Mouse (Mus musculus): ENCODE measurements at regions not wholly inside any gene's neighbourhood (a gene's known extent, or its start where the extent isn't known, plus 50 kb on each side); places are given as distances from the start of the nearest gene placed in this dataset.

DNA sequence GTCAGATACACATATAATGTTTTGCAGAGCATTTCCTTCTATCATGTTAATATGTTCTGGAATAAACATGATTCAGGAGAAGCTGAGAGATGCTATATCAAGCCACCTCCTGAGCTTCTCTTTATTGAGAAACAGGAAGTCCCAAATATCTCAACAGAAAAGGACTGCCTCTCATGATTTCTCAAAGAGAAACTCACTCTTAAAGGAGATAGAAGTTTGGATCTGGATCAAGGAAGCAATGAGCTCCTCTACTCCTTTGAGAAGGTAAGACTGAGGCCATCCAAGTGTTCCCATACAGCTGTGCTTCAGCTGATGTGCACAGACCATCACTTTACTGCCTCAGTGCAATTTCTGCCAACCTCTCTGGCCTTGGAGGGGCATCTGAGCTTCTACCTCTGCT is 213.9 kb upstream of the Hnrnpa3 start:
- Histone ChIP-seq H3K4me3 (ENCODE audit: control insufficient read depth, insufficient read depth, low read length) (no peak overlapping the region), H3K27ac (ENCODE audit: control insufficient read depth, insufficient read depth, low read length) (no peak overlapping the region), H3K4me1 (replicated peaks; ENCODE audit: control insufficient read depth, insufficient read depth, low read length) (no peaks in the 10 kb centered on the region), H3K36me3 (ENCODE audit: control insufficient read depth, insufficient read depth, low read length) (no peaks in the 10 kb centered on the region), H3K27me3 (ENCODE audit: control insufficient read depth, insufficient read depth, low read length) (no peaks in the 10 kb centered on the region)
- DNase-seq: no peak
- TF ChIP-seq POLR2A (IDR thresholded peaks at IDR 0.05; ENCODE audit: control insufficient read depth, extremely low read depth, insufficient read depth, low read length, poor library complexity): no peak
- TF ChIP-seq CTCF (IDR thresholded peaks at IDR 0.05; ENCODE audit: borderline replicate concordance, control insufficient read depth, extremely low read depth, insufficient read depth, low read length, poor library complexity): no peak

- TF ChIP-seq POLR2A (IDR thresholded peaks at IDR 0.05; ENCODE audit: control insufficient read depth, extremely low read depth, insufficient read depth, low read length, poor library complexity) (no peak), CTCF (IDR thresholded peaks at IDR 0.05; ENCODE audit: borderline replicate concordance, control insufficient read depth, extremely low read depth, insufficient read depth, low read length, poor library complexity) (no peak)
- Histone ChIP-seq H3K36me3 (ENCODE audit: control insufficient read depth, insufficient read depth, low read length) (no peaks in the 10 kb centered on the region), H3K4me1 (replicated peaks; ENCODE audit: control insufficient read depth, insufficient read depth, low read length) (no peaks in the 10 kb centered on the region), H3K27me3 (ENCODE audit: control insufficient read depth, insufficient read depth, low read length) (no peaks in the 10 kb centered on the region), H3K27ac (ENCODE audit: control insufficient read depth, insufficient read depth, low read length) (no peak overlapping the region), H3K4me3 (ENCODE audit: control insufficient read depth, insufficient read depth, low read length) (no peak overlapping the region)
- no peak for DNase-seq
- WGBS: 91% methylated on average over 7 of the region's 7 CpGs
Measured at GRCm38 (mm10) chr2:75446996-75447715, 211.9 kb upstream of the Hnrnpa3 start.

- 94% methylated on average over 5 of the region's 5 CpGs for WGBS
- Histone ChIP-seq H3K4me1 (replicated peaks; ENCODE audit: control insufficient read depth, insufficient read depth, low read length) (no peaks in the 10 kb centered on the region), H3K36me3 (ENCODE audit: control insufficient read depth, insufficient read depth, low read length) (no peaks in the 10 kb centered on the region), H3K4me3 (ENCODE audit: control insufficient read depth, insufficient read depth, low read length) (no peak overlapping the region), H3K27me3 (ENCODE audit: control insufficient read depth, insufficient read depth, low read length) (no peaks in the 10 kb centered on the region), H3K27ac (ENCODE audit: control insufficient read depth, insufficient read depth, low read length) (no peak overlapping the region)
- DNase-seq: no peak
- no peak for TF ChIP-seq POLR2A (IDR thresholded peaks at IDR 0.05; ENCODE audit: control insufficient read depth, extremely low read depth, insufficient read depth, low read length, poor library complexity)
- no peak for TF ChIP-seq CTCF (IDR thresholded peaks at IDR 0.05; ENCODE audit: borderline replicate concordance, control insufficient read depth, extremely low read depth, insufficient read depth, low read length, poor library complexity)
Measured at GRCm38 (mm10) chr2:75448221-75448620, 210.8 kb upstream of the Hnrnpa3 start.

- Histone ChIP-seq H3K27me3 (ENCODE audit: control insufficient read depth, insufficient read depth, low read length) (no peaks in the 10 kb centered on the region), H3K36me3 (ENCODE audit: control insufficient read depth, insufficient read depth, low read length) (no peaks in the 10 kb centered on the region), H3K4me3 (ENCODE audit: control insufficient read depth, insufficient read depth, low read length) (no peak overlapping the region), H3K27ac (ENCODE audit: control insufficient read depth, insufficient read depth, low read length) (no peak overlapping the region), H3K4me1 (replicated peaks; ENCODE audit: control insufficient read depth, insufficient read depth, low read length) (no peaks in the 10 kb centered on the region)
- 89% methylated on average over 8 of the region's 8 CpGs for WGBS
- no peak for TF ChIP-seq POLR2A (IDR thresholded peaks at IDR 0.05; ENCODE audit: control insufficient read depth, extremely low read depth, insufficient read depth, low read length, poor library complexity)
- no peak for TF ChIP-seq CTCF (IDR thresholded peaks at IDR 0.05; ENCODE audit: borderline replicate concordance, control insufficient read depth, extremely low read depth, insufficient read depth, low read length, poor library complexity)
- DNase-seq: no peak
Measured at GRCm38 (mm10) chr2:75451846-75452267, 207.2 kb upstream of the Hnrnpa3 start.

DNA sequence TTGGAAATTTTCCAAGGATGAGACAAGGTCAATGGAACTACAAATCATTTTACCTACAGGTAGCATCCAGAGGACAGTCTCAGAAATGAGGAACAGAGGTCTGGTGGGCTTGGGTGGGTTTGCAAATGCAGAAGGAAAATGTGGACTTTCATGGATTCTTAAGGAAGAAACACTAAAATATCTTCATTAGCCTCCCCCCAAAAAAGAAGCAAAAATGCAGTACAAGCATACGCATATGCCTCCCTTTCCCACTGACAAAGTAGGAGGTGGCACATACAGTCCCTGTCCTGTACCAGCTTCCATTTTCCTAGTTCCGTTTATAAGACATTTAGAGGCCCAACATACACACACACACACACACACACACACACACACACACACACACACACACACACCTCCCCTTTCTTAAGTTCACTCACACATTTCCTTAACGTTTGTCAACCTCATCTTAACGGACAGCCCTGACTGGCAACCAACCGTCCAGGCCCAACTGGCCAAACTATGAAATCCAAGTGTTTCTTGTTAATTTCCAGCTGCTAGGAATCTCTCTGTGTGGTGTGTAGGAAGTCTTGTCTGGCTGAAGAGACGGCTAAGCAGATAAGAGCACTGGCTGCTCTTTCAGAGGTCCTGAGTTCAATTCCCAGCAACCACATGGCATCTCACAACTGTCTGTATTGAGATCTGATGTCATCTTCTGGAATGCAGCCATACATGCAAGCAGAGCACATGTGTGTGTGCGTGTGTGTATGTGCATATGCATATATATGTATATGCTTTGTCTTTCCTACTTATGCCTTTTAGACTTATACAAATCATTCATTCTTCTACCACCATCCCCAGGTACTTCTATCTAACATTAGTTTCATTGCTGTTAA is 206.6 kb upstream of the Hnrnpa3 start:
- TF ChIP-seq POLR2A (IDR thresholded peaks at IDR 0.05; ENCODE audit: control insufficient read depth, extremely low read depth, insufficient read depth, low read length, poor library complexity) (no peak), CTCF (IDR thresholded peaks at IDR 0.05; ENCODE audit: borderline replicate concordance, control insufficient read depth, extremely low read depth, insufficient read depth, low read length, poor library complexity) (no peak)
- H3K36me3 ChIP-seq (ENCODE audit: control insufficient read depth, insufficient read depth, low read length): no peaks in the 10 kb centered on the region
- H3K27me3 ChIP-seq (ENCODE audit: control insufficient read depth, insufficient read depth, low read length): no peaks in the 10 kb centered on the region
- no peaks in the 10 kb centered on the region for H3K4me1 ChIP-seq (replicated peaks; ENCODE audit: control insufficient read depth, insufficient read depth, low read length)
- H3K4me3 ChIP-seq (ENCODE audit: control insufficient read depth, insufficient read depth, low read length): no peak overlapping the region
- WGBS: 90% methylated on average over 7 of the region's 7 CpGs
- no peak for DNase-seq
- no peak overlapping the region for H3K27ac ChIP-seq (ENCODE audit: control insufficient read depth, insufficient read depth, low read length)

- TF ChIP-seq CTCF (IDR thresholded peaks at IDR 0.05; ENCODE audit: borderline replicate concordance, control insufficient read depth, extremely low read depth, insufficient read depth, low read length, poor library complexity): no peak
- TF ChIP-seq POLR2A (IDR thresholded peaks at IDR 0.05; ENCODE audit: control insufficient read depth, extremely low read depth, insufficient read depth, low read length, poor library complexity): no peak
- Histone ChIP-seq H3K4me3 (ENCODE audit: control insufficient read depth, insufficient read depth, low read length) (no peak overlapping the region), H3K27me3 (ENCODE audit: control insufficient read depth, insufficient read depth, low read length) (no peaks in the 10 kb centered on the region), H3K4me1 (replicated peaks; ENCODE audit: control insufficient read depth, insufficient read depth, low read length) (peaks cover 4% of the 10 kb centered on the region; the same call in 1 of the 2 replicates), H3K36me3 (ENCODE audit: control insufficient read depth, insufficient read depth, low read length) (no peaks in the 10 kb centered on the region), H3K27ac (ENCODE audit: control insufficient read depth, insufficient read depth, low read length) (no peak overlapping the region)
- WGBS: 97% methylated on average over 9 of the region's 9 CpGs
- no peak for DNase-seq
Measured at GRCm38 (mm10) chr2:75455481-75455880, 203.6 kb upstream of the Hnrnpa3 start.
